Mouse (Mus musculus) B cell, adult 62 days (primary cell): Measurements from ENCODE around the gene Zfp266. TPM values are rescaled to one million over a fixed set of nuclear protein-coding genes. Genes with fewer than 3 reads are reported as not detected.

ENCODE experiments used
- total RNA-seq: library from RNA; stranded (reverse); gene quantifications from 4 replicates; pipeline ENCODE4 v1.2.4, GENCODE M21; 2023

The Zfp266 gene
- 29.1 to 32.0 TPM (median 30.4 TPM) in 4 replicates for total RNA-seq

DNA sequence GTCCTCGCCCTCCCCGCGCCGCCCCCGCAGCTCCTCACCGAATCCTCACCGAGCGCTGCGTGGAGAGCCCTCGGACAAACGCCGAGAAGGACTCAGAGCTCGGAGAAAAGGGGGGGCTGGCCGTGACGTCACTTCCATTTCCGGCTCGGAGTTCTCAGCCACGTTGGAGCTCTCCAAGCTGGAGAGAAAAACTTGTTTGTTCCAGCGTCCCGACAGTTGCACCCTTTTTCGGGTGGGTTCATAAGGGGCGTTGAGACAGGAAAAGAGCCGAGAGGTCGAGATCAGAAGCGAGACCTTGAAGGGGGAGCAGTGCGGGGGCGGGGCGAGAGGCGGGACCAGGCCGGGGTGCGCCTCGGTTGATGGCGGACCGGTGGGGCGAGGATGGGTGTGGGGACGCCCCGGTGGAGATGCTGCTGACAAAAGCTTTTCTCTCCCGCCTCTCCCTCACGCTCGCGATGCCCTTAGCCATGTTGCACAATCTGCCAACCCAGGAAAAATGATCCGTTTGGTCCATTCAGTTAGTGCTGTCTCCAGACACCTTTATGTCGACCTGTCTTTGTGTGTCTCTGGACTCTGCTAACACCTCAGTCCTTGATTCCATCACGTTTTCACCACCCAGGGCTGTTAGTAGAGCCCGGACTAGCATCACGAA is at the start of gene Zfp266:
Gene Zfp266, minus strand, starts transcription at position 112 of the 652 bp plus-strand sequence.

DNA sequence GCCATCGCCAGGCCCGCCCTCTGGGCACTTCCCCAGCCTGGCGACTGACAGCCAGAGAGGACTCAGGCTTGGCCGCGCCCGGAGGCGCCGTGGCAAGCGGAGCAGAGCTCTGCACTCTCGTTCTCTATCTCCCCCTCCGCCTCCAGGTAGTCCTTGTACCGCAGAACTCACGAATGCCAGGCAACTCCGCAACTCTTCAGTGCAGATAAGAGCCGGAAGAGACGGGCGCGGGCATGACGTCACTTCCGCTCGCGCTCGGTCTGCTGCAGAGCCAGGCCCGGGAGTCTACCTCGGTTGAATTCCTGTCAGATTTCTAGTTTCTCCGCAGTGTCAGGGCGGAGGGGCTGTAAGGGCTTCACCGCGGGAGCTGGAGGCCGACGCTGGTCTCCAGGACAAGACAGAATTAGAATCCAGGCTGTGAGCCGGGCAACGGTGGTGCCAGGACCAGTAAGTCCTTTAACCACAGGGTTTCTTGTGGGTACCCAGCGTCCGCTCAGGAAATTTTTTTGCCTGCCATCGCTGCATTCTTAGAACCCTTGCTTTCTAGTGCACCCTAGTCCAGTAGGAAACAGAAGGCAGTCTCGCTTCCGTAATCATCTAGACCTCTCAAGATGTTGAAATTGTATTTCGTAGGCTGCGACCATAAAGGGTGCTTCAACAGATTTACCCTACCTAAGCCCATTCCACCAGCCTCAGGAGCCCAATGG is 28.5 kb downstream of the Zfp266 start, which contains the start of gene Zfp426:
Gene Zfp426, minus strand, starts transcription at position 220 of the 707 bp plus-strand sequence.

DNA sequence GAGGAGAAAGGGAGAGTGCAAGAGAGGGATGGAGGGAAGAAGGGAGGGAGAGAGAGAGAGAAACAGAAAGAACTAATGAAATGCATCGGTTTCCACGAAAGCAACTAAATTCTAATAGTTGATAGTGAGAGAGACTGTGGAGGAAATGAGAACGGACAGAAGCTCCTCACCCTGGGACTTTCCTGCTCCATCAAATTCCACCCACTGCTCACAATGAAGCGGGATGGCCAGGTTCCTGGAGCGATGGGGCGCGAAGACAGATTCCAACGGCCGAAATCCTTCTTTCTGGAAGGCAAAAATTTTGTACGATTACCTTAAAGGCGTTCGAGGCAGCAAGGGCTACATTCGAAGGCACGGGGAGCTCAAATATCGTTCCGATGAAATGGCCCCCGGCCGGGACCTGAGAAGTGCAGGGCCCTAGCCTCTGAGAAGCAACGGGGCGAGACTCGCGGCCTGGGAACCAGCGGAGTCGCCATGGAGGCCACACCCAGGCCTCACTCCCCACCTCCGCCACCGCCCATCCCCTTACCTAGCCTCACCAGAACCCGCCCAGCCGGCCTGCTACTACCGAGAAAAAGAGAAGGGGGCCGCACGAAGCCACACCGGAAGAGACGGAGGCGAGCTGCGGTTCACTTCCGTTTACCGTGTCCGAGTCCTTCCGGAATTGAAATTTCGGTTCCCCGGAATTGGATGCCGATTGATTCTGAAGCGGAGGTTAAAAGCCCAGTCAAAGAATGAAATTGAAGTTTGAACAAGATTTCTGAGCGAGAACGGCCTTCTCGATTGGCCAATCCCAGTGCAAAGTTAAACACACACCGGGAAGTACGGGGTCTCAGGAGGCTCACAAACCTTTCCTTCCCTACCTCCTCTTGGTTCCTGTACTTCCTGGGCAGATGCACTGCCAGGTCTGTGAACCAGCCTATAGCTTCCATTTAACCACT is 61.6 kb downstream of the Zfp266 start, which contains the start of gene Zfp26:
Gene Zfp26, minus strand, starts transcription at position 786 of the 941 bp plus-strand sequence.

Other genes with a start within 250 kb of the Zfp266 start
- not detected in 4 replicates for gene Olfr39, start 239.1 kb downstream of the Zfp266 start, total RNA-seq
- not detected in 4 replicates for gene Olfr873, start 222.9 kb downstream of the Zfp266 start, total RNA-seq
- gene Olfr18, start 185.3 kb downstream of the Zfp266 start, total RNA-seq = not detected in 4 replicates
- gene Zfp560, start 136.2 kb downstream of the Zfp266 start, total RNA-seq = 7.0 to 9.7 TPM (median 8.4 TPM) in 4 replicates
- 38.5 to 46.5 TPM (median 44.3 TPM) in 4 replicates for gene Zfp26, start 61.3 kb downstream of the Zfp266 start, total RNA-seq
- gene Zfp426, start 28.7 kb downstream of the Zfp266 start, total RNA-seq = 16.1 to 20.3 TPM (median 17.9 TPM) in 4 replicates
- gene Zfp846, start 59.9 kb upstream of the Zfp266 start, total RNA-seq = 5.8 to 12.1 TPM (median 9.4 TPM) in 4 replicates
- 353 to 420 TPM (median 370 TPM) in 4 replicates for gene Ubl5, start 121.5 kb upstream of the Zfp266 start, total RNA-seq
- 73.5 to 85.4 TPM (median 77.5 TPM) in 4 replicates for gene Fbxl12, start 123.3 kb upstream of the Zfp266 start, total RNA-seq
- gene Pin1, start 130.7 kb upstream of the Zfp266 start, total RNA-seq = 15.6 to 17.9 TPM (median 17.0 TPM) in 4 replicates
- gene Olfm2, start 224.9 kb upstream of the Zfp266 start, total RNA-seq = not detected in 4 replicates